Mouse (Mus musculus): ENCODE results near the gene 4932429P05Rik. TPM values are rescaled to one million over a fixed set of nuclear protein-coding genes. Genes with fewer than 3 reads are reported as not detected.

The 4932429P05Rik gene
- not detected in 2 replicates for polyA plus RNA-seq (2015; fragmentation: Nextera tagmentation; extraction: Ambion mirVana)

DNA sequence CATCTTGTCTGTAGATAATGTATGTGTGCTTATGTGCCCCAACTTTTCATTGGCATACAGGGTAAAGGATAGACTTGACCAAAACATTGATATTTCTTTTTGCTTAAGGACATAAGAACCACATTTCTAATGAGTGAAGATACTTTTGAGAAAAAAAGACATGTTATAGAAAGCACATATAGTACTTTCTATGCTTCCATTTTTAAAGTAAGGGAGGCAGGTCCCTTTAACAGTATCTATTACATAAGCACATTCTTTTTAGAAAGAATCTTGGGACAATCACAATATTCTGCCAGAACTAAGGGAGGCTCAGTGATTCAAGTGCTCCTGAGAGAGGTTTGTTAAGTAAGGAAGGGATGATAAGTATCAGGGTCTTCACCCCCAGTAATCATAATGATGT, at the start of gene 4932429P05Rik:
TSS of gene 4932429P05Rik (plus strand) at position 301 of the 400 bp plus-strand sequence.
- Histone ChIP-seq H3K36me3 (ENCODE audit: control insufficient read depth, insufficient read depth, low read length) (no peaks in the 10 kb centered on the region), H3K27me3 (ENCODE audit: control insufficient read depth, insufficient read depth, low read depth, low read length) (no peaks in the 10 kb centered on the region), H3K4me2 (ENCODE audit: low read depth, low read length) (no peak within 1 kb of the TSS), H3K4me3 (ENCODE audit: low read length) (no peak within 1 kb of the TSS), H3K27ac (ENCODE audit: low read length) (no peak within 1 kb of the TSS), H3K4me1 (replicated peaks; ENCODE audit: control insufficient read depth, insufficient read depth, low read length) (no peaks in the 10 kb centered on the region), H3K9me3 (ENCODE audit: control insufficient read depth, low read length) (no peaks in the 10 kb centered on the region), H3K9ac (ENCODE audit: low read length) (no peak within 1 kb of the TSS)
- no peak for ATAC-seq (ENCODE audit: low read depth)

Other genes with a start within 250 kb of the 4932429P05Rik start
- gene 4930415L06Rik, start 180.6 kb downstream of the 4932429P05Rik start, polyA plus RNA-seq (2015; fragmentation: Nextera tagmentation; extraction: Ambion mirVana): not detected in 2 replicates